Mouse (Mus musculus) left cerebral cortex, postnatal 25 days (tissue): ENCODE data around the gene BC030867. TPM values are rescaled to one million over a fixed set of nuclear protein-coding genes. Genes with fewer than 3 reads are reported as not detected.
A peak's percentile ranks its signal among the peaks of the same experiment; 100 is the strongest.
"Not testable (repeated sequence)": the region's sequence is repeated elsewhere in the genome, so short reads cannot be mapped to it uniquely, and the experiment has no call there.

Source experiments
- DNase-seq, 2 experiments: peaks; one replicate each; pipeline ENCODE4 v3.0.0; 2022; ENCODE audit warnings: low spot score in 2 of 2, mixed read lengths in 1 of 2
- intact Hi-C: fragments of 180-260 bp; cut with DNase I; formaldehyde crosslinking; loops from one replicate; pipeline ENCODE4 v1.15.1; 2025
- total RNA-seq, 2 experiments: library from RNA; stranded (reverse); gene quantifications; 2 replicates each; pipeline ENCODE4 v1.2.3; 2021

BC030867 gene
- total RNA-seq, 2 experiments from 2014 or later = 0.94 to 1.1 TPM

DNA sequence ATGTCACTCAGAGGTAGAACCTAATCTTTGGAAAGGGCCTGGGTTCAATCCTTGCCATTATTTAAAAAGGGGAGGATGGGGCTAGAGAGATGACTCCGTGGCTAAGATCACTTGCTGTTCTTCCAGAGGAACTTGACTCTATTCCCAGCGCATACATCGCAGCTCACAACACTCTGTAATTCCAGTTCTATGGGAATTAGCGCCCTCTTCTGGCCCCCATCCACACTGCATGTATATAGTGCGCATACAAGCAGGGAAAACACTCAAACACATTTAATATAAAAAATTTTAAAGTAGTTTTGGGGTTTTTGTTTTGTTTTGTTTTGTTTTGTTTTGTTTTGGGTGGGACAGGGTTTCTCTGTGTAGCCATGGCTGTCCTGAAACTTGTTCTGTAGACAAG, 6.8 kb upstream of the BC030867 start:
- intact Hi-C loops = no loop called here

DNA sequence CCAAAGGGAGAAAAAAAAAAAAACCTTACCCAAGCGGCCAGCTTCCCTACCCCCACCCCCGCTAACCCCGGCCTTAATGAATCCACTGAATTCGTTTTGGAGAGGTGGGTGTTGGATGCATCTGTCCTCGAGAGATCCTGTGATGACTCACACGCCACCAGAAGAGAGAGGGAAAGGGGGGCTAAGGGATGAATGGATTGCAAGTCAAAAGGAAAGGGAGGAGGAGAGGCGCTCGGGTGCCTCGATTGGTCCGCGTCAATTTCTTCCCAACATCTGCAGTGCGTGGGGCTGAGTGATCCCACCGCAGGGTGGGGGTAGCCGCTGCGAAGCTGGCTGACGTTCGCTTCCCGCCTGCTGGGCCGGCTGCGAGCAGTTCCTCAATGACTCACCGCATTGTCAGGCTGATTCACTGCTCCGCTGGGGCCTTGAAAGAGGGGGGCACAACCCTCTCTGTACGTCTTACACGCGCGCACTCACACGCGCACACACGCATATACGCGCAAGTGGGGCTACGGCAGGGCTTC, 3.7 kb upstream of the BC030867 start:
- intact Hi-C loops = loop anchor here (1.0 to 5.0 kb wide), 4 partner anchors 14 to 58 kb away; partner anchors contain the start of genes G6pc3, Hdac5 and Lsm12

More for the DNA sequence above, 6.8 kb upstream of the BC030867 start:
- DNase-seq = no peak

GRCm38 (mm10) chr11:102245581-102246272, 3.0 kb upstream of the BC030867 start:
- intact Hi-C loops = loop anchor here (2.0 to 5.0 kb wide), 3 partner anchors 15 to 58 kb away; partner anchors contain the start of genes G6pc3, Hdac5 and Lsm12

More for the DNA sequence above, 3.7 kb upstream of the BC030867 start:
- DNase-seq = peak; percentile 83 to 96

DNA sequence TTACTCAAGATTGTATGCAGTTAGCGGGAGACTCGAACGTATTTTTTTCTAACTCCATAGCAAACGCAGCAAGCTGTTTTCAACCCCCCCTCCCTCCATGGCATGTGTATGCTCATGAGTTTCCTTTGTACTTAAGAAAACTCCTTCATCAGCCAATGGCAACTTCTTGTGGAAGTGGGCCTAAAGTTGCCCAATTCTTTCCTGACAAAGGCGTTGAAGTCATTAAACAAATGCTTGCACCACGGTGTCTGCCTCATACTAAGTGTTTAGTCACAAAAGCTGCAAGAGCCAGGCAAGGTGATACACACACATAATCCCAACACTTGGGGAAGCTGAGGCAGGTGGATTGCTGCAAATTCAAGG, 2.4 kb upstream of the BC030867 start:
- DNase-seq = no peak
- intact Hi-C loops = loop anchor here (5.0 kb wide), 1 partner anchor 59 kb away; the partner anchor contains the start of genes G6pc3 and Lsm12

More at GRCm38 (mm10) chr11:102245581-102246272, 3.0 kb upstream of the BC030867 start:
- peak in 1 of 2 experiments; percentile 22 for DNase-seq

- intact Hi-C loops = loop anchor here (5.0 kb wide), 1 partner anchor 60 kb away; the partner anchor contains the start of genes G6pc3 and Lsm12
- no peak for DNase-seq
Observed at GRCm38 (mm10) chr11:102246871-102247270, 1.8 kb upstream of the BC030867 start.

GRCm38 (mm10) chr11:102249351-102250090, 839 bp downstream of the BC030867 start:
- no peak for DNase-seq
- intact Hi-C loops = loop anchor here (5.0 kb wide), 1 partner anchor 62 kb away; the partner anchor contains the start of genes G6pc3 and Lsm12

- DNase-seq = peak in 1 of 2 experiments; percentile 23
- intact Hi-C loops = no loop called here
Observed at GRCm38 (mm10) chr11:102257514-102257913, 8.8 kb downstream of the BC030867 start.

DNA sequence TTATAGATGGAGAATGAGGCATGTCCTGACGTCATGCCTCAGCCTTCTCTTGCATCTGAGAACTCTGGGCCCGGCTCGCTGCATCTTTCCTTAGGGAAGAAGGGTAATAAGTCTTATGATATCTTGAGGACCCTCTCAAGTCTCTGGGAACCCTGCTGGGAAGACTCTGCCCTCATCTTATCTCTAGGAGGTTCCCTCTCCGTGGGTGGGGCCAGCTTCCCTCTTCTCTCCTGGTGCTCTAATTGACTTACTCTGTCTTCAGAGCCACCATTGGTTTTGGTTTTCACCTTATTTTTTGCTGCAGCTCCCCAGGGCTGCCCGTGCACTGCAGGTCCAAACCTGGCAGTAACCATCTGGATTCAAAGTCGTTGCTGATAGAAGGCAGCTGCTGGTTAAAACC, 9.4 kb downstream of the BC030867 start:
- no peak for DNase-seq
- intact Hi-C loops = no loop called here

DNA sequence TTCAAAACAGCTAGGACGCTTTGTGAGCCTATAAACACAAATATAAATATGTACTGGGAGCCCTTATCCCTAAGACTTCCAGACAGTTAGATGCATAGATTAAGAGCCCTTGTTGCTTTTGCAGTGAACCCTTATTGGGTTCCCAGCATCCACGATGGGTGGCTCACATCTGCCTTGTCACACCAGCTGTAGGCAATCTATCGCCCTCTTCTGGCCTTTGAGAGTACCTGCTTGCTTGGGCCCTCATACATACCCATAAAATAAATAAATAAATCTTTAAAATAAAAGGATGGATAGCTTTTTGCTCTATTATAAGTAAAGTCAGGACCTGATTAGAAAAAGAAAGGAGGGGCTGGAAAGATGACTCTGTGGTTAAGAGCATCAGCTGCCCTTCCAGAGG, 9.8 kb downstream of the BC030867 start:
- DNase-seq = no peak
- intact Hi-C loops = no loop called here

DNA sequence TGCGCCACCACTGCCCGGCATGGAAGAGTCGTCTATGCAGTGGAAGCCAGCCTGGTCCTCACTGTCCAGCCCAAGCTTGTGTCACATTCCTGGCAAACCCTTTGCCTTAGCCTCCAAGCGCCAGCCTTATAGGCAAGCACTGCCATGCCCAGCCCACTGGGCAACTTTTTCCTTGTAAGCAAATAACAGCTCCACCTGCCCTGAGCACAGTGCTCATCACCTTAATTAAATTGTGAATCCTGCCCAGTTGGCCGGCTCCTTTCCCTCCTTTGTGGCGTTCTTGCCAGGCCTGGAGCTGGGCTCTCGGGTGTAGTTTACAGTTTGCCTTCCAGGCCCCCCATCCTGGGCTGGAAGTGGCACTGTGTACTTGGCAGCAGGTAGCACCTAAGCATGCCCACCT, 14.5 kb downstream of the BC030867 start:
- DNase-seq = no peak
- intact Hi-C loops = no loop called here

DNA sequence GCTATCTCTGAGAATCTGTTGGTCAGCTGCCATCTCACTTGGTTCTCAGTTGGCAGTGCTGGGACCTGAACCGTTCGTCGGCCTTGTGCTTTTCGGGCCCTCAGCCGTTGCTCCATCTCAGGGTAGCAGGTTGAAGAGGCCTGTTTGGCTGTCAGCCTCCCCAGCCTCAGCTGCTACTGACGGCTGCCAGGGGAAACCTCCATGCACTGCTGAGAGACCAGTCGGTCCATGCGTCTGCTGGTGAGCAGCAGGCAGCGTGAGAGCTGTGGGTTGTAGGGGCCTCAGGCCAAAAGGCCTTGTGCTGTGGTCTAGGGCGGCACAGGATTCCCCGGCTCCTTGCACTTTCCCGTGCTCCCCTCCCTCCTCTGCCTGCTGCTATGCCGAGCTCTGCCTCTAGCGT, 17.1 kb downstream of the BC030867 start:
- no peak for DNase-seq
- intact Hi-C loops = no loop called here

- DNase-seq = no peak
- intact Hi-C loops = no loop called here
Observed at GRCm38 (mm10) chr11:102266631-102267355, 18.1 kb downstream of the BC030867 start.

DNA sequence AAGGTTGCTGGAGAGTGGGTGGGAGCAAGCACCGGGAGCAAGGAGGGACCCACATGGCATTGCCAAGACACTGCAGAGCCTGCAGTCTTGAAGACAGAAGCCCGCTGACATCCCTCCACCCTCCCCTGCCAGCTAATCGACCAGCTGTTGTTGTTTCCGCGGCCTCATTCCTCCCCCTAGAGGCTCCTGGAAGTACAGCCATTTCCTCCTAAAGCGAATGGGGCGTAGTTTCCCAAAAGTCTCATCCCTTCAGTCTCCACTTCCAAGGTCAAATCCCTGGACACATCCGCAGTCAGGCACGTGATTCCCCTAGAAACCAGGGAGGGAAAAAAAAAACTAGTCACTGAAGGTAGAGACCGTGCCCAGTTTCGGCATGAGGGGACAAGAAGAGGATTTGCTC, 18.8 kb downstream of the BC030867 start:
- DNase-seq = peak; percentile 70 to 80
- intact Hi-C loops = no loop called here

DNA sequence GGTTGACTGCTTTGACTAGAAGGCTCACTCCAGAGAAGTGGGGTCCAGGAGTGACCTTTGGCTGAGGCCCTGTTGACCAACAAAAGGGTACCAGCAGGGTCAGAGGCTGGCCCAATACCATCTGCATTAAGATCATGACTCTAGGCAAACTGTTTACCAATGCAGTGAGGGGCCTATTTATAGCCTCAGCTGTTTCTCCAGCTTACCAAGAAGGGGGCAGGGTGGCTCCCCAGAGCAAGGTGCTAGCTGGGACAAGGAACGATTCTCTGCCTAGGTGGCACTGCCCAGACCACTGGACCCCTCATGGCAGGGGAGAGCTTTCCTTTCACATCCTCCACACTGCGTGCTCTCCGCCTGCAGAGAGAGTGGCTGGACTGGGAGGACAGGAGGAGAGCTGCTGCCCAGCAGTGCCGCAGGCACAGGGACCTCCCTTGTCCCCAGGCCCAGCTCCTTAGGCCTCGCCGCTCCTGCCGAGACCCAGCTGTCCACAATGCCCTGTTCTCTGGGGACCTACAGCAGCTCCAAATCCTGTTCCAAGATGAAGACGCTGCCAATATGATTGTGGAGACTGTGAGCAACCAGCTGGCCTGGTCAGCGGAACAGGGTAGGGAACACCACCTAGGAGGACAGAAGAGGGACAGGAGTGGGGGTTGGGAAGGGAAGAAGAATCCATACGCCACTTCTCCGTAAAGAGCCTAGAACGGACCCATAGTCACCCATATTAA, 20.0 kb downstream of the BC030867 start, which contains the start of gene Asb16:
Asb16 (plus strand) TSS at position 224 of the 725 bp plus-strand sequence.
- DNase-seq = no peak
- intact Hi-C loops = no loop called here

DNA sequence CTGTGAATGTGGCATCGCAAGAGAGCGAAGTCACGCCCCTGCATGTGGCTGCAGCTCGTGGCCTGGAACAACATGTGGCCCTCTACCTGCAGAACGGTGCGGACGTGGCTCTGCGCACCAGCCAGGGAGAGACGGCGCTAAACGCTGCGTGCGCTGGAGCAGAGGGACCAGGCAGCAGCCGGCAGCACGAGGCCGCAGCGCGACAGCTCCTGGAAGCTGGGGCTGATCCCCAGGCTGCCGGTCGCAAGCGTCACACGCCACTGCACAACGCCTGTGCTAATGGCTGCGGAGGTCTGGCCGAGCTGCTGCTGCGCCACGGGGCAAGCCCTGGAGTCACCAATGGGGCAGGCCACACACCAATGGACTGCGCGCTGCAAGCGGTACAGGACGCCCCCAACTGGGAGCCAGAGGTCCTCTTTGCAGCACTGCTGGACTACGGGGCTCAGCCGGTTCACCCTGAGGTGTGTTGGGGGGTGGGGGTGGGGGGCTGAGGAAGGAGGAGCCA, 27.8 kb downstream of the BC030867 start:
- DNase-seq = peak; percentile 29 to 35
- intact Hi-C loops = no loop called here

DNA sequence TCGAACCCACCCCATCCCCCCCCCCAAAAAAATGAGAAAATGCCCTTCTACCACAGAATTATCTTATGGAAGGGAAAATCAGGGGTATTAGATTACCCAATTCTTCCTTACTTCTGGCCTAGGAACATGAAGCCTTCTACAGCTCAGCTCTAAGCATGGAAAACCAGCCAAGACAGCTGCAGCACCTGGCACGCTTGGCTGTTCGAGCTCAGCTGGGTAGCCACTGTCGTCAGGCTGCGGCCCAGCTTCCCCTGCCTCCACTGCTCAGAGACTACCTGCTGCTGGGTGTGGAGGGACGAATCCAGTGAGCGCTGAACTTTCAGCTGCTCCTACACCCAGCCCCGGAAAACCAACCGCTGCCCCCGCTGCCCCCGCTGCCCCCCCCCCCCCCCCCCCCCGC, 29.1 kb downstream of the BC030867 start:
- no peak for DNase-seq
- intact Hi-C loops = no loop called here

- no peak for DNase-seq
- intact Hi-C loops = no loop called here
Observed at GRCm38 (mm10) chr11:102279595-102279994, 30.9 kb downstream of the BC030867 start.

GRCm38 (mm10) chr11:102280267-102280666, 31.6 kb downstream of the BC030867 start:
- DNase-seq, intact Hi-C loops: not testable (repeated sequence)

DNA sequence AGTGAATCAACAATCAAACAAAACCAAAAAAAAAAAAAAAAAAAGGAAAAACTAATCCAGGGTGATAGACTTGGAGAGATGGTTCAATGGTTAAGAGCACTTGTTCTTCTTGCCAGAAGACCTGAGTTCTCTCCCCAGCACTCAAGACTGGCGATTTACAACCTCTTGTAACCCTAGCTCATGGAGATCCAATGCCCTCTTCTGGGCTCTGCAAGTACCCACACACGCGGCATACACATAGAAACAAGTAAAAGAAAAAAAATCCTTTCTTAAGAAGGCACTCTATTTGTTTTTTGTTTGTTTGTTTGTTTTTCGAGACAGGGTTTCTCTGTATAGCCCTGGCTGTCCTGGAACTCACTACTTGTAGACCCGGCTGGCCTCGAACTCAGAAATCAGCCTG, 35.2 kb downstream of the BC030867 start:
- no peak for DNase-seq
- intact Hi-C loops = no loop called here
